8 mouse cellular contexts compared by ENCODE assay signal in the genomic region with DNA sequence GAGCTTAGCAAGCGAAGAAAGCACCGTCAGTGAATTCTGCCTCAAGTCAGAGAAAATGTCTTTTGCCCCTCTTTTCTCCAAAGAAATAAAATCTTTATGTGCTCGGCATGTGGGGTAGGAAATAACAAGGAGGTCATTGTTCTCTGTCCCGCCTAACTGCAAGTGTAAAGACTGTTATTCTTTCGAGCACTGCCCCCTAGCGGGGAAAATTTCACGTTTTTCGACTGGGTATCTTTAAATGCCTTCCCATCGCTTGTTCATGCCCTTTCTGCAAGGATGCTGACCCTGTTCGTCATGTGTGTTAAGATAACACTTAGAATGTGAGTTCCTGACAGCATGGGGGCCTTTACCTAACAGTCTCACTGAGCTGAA. TPM values are rescaled to one million over a fixed set of nuclear protein-coding genes. Genes with fewer than 3 reads are reported as not detected.
DNase-seq lines count a peak whose midpoint lies in the region; ATAC-seq lines count a peak whose summit lies in the region.

No protein-coding gene starts in this region.

- no peaks in the 10 kb centered on the region for H3K36me3 ChIP-seq in embryonic facial prominence, embryonic 14.5 days (ENCODE audit: control insufficient read depth, insufficient read depth, low read length)
- no peaks in the 10 kb centered on the region for H3K36me3 ChIP-seq in limb, embryonic 11.5 days (ENCODE audit: control insufficient read depth, insufficient read depth, low read length)

- H3K27me3 ChIP-seq in embryonic facial prominence, embryonic 14.5 days (replicated peaks; ENCODE audit: control insufficient read depth, insufficient read depth, low read length), result 0 out of 2 replicates have a peak, but pooled peaks cover 3% of the 10 kb centered on the region
- H3K27me3 ChIP-seq in limb, embryonic 11.5 days (ENCODE audit: control insufficient read depth, insufficient read depth, low read length), result no peaks in the 10 kb centered on the region

- H3K4me1 ChIP-seq in embryonic facial prominence, embryonic 14.5 days (ENCODE audit: control insufficient read depth, insufficient read depth, low read length), result peaks cover 13% of the 10 kb centered on the region; the same call in 1 of the 2 replicates
- peaks cover 4% of the 10 kb centered on the region for H3K4me1 ChIP-seq in limb, embryonic 11.5 days (ENCODE audit: control insufficient read depth, insufficient read depth, low read length)

- DNase-seq in 3T3-L1 (ENCODE audit: low read depth, low spot score), result peak; percentile 96
- peak; percentile 91 to 93 for DNase-seq in adrenal gland, postnatal 36 days
- peak; percentile 96 for DNase-seq in embryonic facial prominence, embryonic 14.5 days (ENCODE audit: low spot score)
- DNase-seq in heart, adult 9 months (ENCODE audit: low spot score in 2 of 2), result peak; percentile 55 to 85
- peak; percentile 70 to 92 for DNase-seq in kidney, adult 8-10 months
- DNase-seq in limb, embryonic 11.5 days (ENCODE audit: low spot score), result peak; percentile 98
- peak; percentile 78 to 92 for DNase-seq in spleen, postnatal 4 days (ENCODE audit: low spot score in 2 of 2)

- WGBS in embryonic facial prominence, embryonic 14.5 days, result 3% methylated on average over 10 of the region's 10 CpGs
- 3% methylated on average over 10 of the region's 10 CpGs for WGBS in limb, embryonic 11.5 days

- H3K4me2 ChIP-seq in embryonic facial prominence, embryonic 14.5 days (ENCODE audit: low read depth, low read length), result peak overlapping the region; percentile 42
- H3K4me2 ChIP-seq in limb, embryonic 11.5 days (ENCODE audit: low read depth, severe bottlenecking), result peak overlapping the region; percentile 5; the same call in 1 of the 2 replicates

- ATAC-seq in embryonic facial prominence, embryonic 14.5 days (ENCODE audit: low read depth), result peak; percentile 86
- peak; percentile 81 for ATAC-seq in limb, embryonic 11.5 days (ENCODE audit: insufficient number of reproducible peaks, low FRiP score, low TSS enrichment, low read depth)
- peak; percentile 71 for ATAC-seq in monocyte, adult 5-6 weeks (replicated peaks; ENCODE audit: insufficient number of reproducible peaks, low FRiP score, low TSS enrichment, poor library complexity, severe bottlenecking)

- no peak overlapping the region; the same call in 1 of the 2 replicates for H3K9ac ChIP-seq in embryonic facial prominence, embryonic 14.5 days (ENCODE audit: low read depth, low read length)
- H3K9ac ChIP-seq in limb, embryonic 11.5 days (ENCODE audit: low read length), result no peak overlapping the region

- no peaks in the 10 kb centered on the region for H3K9me3 ChIP-seq in embryonic facial prominence, embryonic 14.5 days (ENCODE audit: control insufficient read depth, low read length)
- H3K9me3 ChIP-seq in limb, embryonic 11.5 days (ENCODE audit: control insufficient read depth, low read length), result no peaks in the 10 kb centered on the region

- H3K27ac ChIP-seq in embryonic facial prominence, embryonic 14.5 days (replicated peaks; ENCODE audit: low read depth, low read length), result no peak overlapping the region
- 0 out of 2 replicates have a peak overlapping the region, but pooled peaks have one; percentile 48 for H3K27ac ChIP-seq in limb, embryonic 11.5 days (replicated peaks; ENCODE audit: low read depth, low read length)

- no peak overlapping the region for H3K4me3 ChIP-seq in embryonic facial prominence, embryonic 14.5 days (ENCODE audit: low read depth, low read length)
- H3K4me3 ChIP-seq in limb, embryonic 11.5 days (ENCODE audit: low read depth, low read length), result no peak overlapping the region

RNA-seq across cellular contexts. Expression of a gene that starts 47.0 kb away (rescaled TPM):
- total RNA-seq in adrenal gland, postnatal 36 days (2021), result 10 to 100 TPM; 39.0 to 41.5 TPM
- 36.8 and 45.9 TPM in 2 replicates for polyA plus RNA-seq in embryonic facial prominence, embryonic 14.5 days (2014; fragmentation: Nextera tagmentation; extraction: Ambion mirVana)
- 64.7 and 66.4 TPM in 2 replicates for polyA plus RNA-seq in limb, embryonic 11.5 days (2014; fragmentation: Nextera tagmentation; extraction: Ambion mirVana)
- 29.9 to 37.7 TPM (median 33.8 TPM) in 3 replicates for total RNA-seq in monocyte, adult 5-6 weeks (2017)
